Mouse (Mus musculus) adrenal gland, postnatal 36 days (tissue): ENCODE results near the gene Lck. TPM values are rescaled to one million over a fixed set of nuclear protein-coding genes. Genes with fewer than 3 reads are reported as not detected.
A peak's percentile ranks its signal among the peaks of the same experiment; 100 is the strongest.

ENCODE experiments used
- DNase-seq, 2 experiments: peaks; one replicate each; pipeline ENCODE4 v3.0.0; 2021; ENCODE audit warnings: mixed read lengths in 1 of 2
- microRNA-seq: library from miRNA; unstranded; fragments of <30 nt; microRNA quantifications from one replicate; pipeline ENCODE4 v1.2.0, GENCODE M21; 2021
- total RNA-seq, 2 experiments: library from RNA; stranded (reverse); gene quantifications; 2 replicates each; pipeline ENCODE4 v1.2.3; 2021

Lck gene
- total RNA-seq, 2 experiments from 2014 or later: 2.7 to 5.2 TPM

GRCm38 (mm10) chr4:129508834-129509600, 64.4 kb downstream of the Lck start:
- no peak for DNase-seq

- DNase-seq: peak in 1 of 2 experiments; percentile 64
Observed at GRCm38 (mm10) chr4:129508237-129508515, 65.3 kb downstream of the Lck start.

DNA sequence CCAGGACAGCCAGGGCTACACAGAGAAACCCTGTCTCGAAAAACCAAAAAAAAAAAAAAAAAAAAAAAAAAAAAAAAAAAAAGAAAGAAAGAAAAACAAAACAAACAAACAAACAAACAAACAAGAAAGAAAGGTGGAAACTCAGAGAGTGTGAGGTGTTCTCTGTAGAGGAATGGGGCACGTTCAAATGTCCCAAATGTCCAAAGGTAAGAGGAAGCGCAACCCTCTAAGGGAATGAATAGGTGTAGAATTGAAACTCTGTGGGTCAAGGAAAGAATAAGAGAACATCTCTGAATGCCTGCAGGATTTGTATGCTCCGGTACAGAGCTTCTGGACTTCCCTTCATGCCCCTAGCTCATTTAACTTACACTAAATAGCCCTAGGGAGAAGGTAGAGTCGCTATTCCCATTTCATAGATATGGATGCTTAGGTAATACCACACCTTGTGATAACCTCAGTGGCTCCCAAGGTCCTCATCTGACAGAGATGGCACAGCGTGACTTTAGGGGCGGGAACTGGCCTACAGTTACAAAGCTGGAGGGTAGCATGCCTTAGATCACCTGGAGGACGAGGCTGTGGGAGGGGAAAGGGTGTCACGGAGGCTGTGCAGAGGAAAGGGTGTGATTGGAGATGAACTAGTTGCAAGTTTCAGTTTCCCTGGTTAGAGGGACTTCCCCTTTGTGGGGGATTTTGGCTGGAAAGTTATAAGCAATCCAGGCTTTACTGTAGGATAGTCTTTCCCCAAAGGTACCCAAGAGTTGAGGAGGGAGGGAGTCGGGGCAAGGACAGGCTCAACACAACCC, 65.8 kb downstream of the Lck start:
- DNase-seq: no peak

- DNase-seq: peak in 1 of 2 experiments; percentile 51
Observed at GRCm38 (mm10) chr4:129505511-129505910, 67.9 kb downstream of the Lck start.

GRCm38 (mm10) chr4:129502901-129503444, 70.5 kb downstream of the Lck start:
- DNase-seq: no peak

DNA sequence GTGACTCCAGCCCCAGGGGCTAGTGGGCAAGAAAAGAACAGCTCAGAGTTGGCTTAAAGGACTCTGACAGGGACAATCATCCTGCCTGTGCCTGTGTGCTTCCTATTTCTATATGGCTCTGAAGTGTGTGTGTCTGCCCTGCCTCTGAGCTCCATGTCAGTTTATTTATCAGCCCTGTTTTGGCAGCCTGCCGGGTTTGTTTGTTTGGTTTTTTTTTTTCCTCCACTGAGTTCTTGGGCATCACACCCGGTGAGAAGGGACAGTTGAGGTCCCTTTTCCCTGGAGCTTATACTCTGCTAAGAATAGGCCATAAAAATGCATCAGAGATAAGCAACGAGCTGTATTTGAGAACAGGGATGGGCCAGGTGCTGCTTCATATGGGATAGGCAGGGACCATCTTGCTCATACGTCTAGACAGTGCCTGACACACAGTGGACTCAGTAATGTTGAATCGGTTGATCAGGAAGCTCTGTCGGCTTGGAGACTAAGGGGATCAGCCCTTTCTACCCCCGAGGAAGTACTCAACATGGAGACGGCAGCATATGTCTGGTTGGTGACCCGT, 71.0 kb downstream of the Lck start:
- DNase-seq: no peak

GRCm38 (mm10) chr4:129500607-129501566, 72.6 kb downstream of the Lck start:
- DNase-seq: peak; percentile 92 to 95

- no peak for DNase-seq
Observed at GRCm38 (mm10) chr4:129500017-129500416, 73.4 kb downstream of the Lck start.

GRCm38 (mm10) chr4:129498941-129499340, 74.5 kb downstream of the Lck start:
- no peak for DNase-seq

Small RNA genes within 50 kb of the gene (microRNA-seq; reads per million reads assigned to microRNA genes)
- not detected for gene Mir8119

Other genes with a start within 250 kb of the Lck start
- 100 to 1,000 TPM; 147 TPM for gene Rbbp4, start 238.3 kb downstream of the Lck start, total RNA-seq
- gene Zbtb8os, start 237.9 kb downstream of the Lck start, total RNA-seq: 10 to 100 TPM; 47.3 to 61.4 TPM
- gene Zbtb8a, start 195.5 kb downstream of the Lck start, total RNA-seq: 1 to 10 TPM; 6.1 to 9.8 TPM
- under 1 TPM; 0.10 to 0.13 TPM for gene Zbtb8b, start 132.8 kb downstream of the Lck start, total RNA-seq
- gene Bsdc1, start 112.1 kb downstream of the Lck start, total RNA-seq: 10 to 100 TPM; 58.1 to 69.5 TPM
- gene Tssk3, start 82.6 kb downstream of the Lck start, total RNA-seq: not detected
- gene Fam229a, start 82.5 kb downstream of the Lck start, total RNA-seq: not detected
- 10 to 100 TPM; 53.0 to 56.9 TPM for gene Marcksl1, start 60.1 kb downstream of the Lck start, total RNA-seq
- gene Hdac1, start 30.9 kb downstream of the Lck start, total RNA-seq: 10 to 100 TPM; 49.2 to 59.8 TPM
- 10 to 100 TPM; 41.9 to 46.2 TPM for gene Fam167b, start 4.9 kb upstream of the Lck start, total RNA-seq
- 100 to 1,000 TPM; 187 to 192 TPM for gene Eif3i, start 27.0 kb upstream of the Lck start, total RNA-seq
- 10 to 100 TPM; 93.0 to 96.7 TPM for gene Tmem234, start 27.0 kb upstream of the Lck start, total RNA-seq
- 1 to 10 TPM in 1 of 2 experiments, under 1 TPM in 1; 0.73 to 2.6 TPM for gene Dcdc2b, start 40.6 kb upstream of the Lck start, total RNA-seq
- gene Iqcc, start 45.5 kb upstream of the Lck start, total RNA-seq: 10 to 100 TPM; 26.2 to 28.0 TPM
- gene Ccdc28b, start 50.3 kb upstream of the Lck start, total RNA-seq: 10 to 100 TPM; 32.8 to 34.2 TPM
- 10 to 100 TPM; 61.0 to 69.8 TPM for gene Txlna, start 67.4 kb upstream of the Lck start, total RNA-seq
- 10 to 100 TPM; 88.8 to 97.9 TPM for gene Kpna6, start 99.1 kb upstream of the Lck start, total RNA-seq
- 10 to 100 TPM; 11.0 to 13.3 TPM for gene Tmem39b, start 123.2 kb upstream of the Lck start, total RNA-seq
- gene Khdrbs1, start 168.7 kb upstream of the Lck start, total RNA-seq: 10 to 100 TPM; 66.0 to 83.9 TPM
- gene Ptp4a2, start 237.6 kb upstream of the Lck start, total RNA-seq: 100 to 1,000 TPM; 311 to 416 TPM